ENCODE assay signal across 8 mouse cellular contexts in genomic region chr7:92964754-92965501, GRCm38 (mm10).
DNase-seq lines count a peak whose midpoint lies in the region; ATAC-seq and TF ChIP-seq lines count a peak whose summit lies in the region.

No protein-coding gene starts in this region.

- H3K9ac ChIP-seq in ES-E14 (ENCODE audit: insufficient read depth, low read depth, low read length, poor library complexity, severe bottlenecking): no peak overlapping the region

- H3K36me3 ChIP-seq in ES-E14 (ENCODE audit: control insufficient read depth, insufficient read depth, low read length, poor library complexity, severe bottlenecking): no peaks in the 10 kb centered on the region
- H3K36me3 ChIP-seq in thymus, adult 2 months (ENCODE audit: control insufficient read depth, insufficient read depth, low read length): no peaks in the 10 kb centered on the region

- TF ChIP-seq CTCF in thymus, adult 2 months (IDR thresholded peaks at IDR 0.05; ENCODE audit: borderline replicate concordance, control insufficient read depth, extremely low read depth, insufficient read depth, low read length, poor library complexity): no peak

- in situ Hi-C loops in ES-E14 (cut with MboI; ENCODE audit: low sequenced_read_pairs in 2 of 2, unreplicated experiment in 2 of 2): no loop called here

- no peak for TF ChIP-seq POLR2A in thymus, adult 2 months (IDR thresholded peaks at IDR 0.05; ENCODE audit: control insufficient read depth, extremely low read depth, insufficient read depth, low read length, poor library complexity)

- no peak overlapping the region for H3K27ac ChIP-seq in ES-E14 (ENCODE audit: insufficient read depth, low read depth, low read length, poor library complexity, severe bottlenecking)
- no peak overlapping the region for H3K27ac ChIP-seq in thymus, adult 2 months (ENCODE audit: control insufficient read depth, insufficient read depth, low read length)

- DNase-seq in layer of hippocampus, adult 9-11 months: peak; percentile 17
- no peak for DNase-seq in layer of hippocampus, postnatal 25 days (ENCODE audit: extremely low spot score in 1 of 2, low spot score in 1 of 2)
- peak; percentile 39 for DNase-seq in ES-E14 (ENCODE audit: low read depth, low spot score)
- peak; percentile 40 for DNase-seq in c-Kit-negative CD71-positive TER-119-positive erythroid progenitor cells, embryonic 14.5 days (ENCODE audit: low read depth, low spot score)
- peak; percentile 70 for DNase-seq in mesoderm, embryonic 11.5 days (ENCODE audit: low read depth, low spot score)
- DNase-seq in spleen, postnatal 10 days (ENCODE audit: low spot score in 2 of 2): no peak
- no peak for DNase-seq in thymus, adult 2 months

- WGBS in thymus, adult 2 months: 81% methylated on average over 3 of the region's 3 CpGs

- peak; percentile 42 to 81; a peak in 1 of 4 replicates for ATAC-seq in hematopoietic stem cell, adult 5-6 weeks (replicated peaks in 1 of 2; ENCODE audit: insufficient read depth in 1 of 2, low FRiP score in 2 of 2, low TSS enrichment in 1 of 2, low read depth in 1 of 2, poor library complexity in 2 of 2, severe bottlenecking in 2 of 2)

- H3K9me3 ChIP-seq in ES-E14 (ENCODE audit: control insufficient read depth, insufficient read depth, low read depth, low read length): no peaks in the 10 kb centered on the region

- H3K4me1 ChIP-seq in ES-E14 (ENCODE audit: control insufficient read depth in 2 of 2, insufficient read depth in 2 of 2, low read length in 2 of 2, poor library complexity in 1 of 2): no peaks in the 10 kb centered on the region
- no peaks in the 10 kb centered on the region for H3K4me1 ChIP-seq in thymus, adult 2 months (replicated peaks; ENCODE audit: control insufficient read depth, insufficient read depth, low read length)

- H3K4me3 ChIP-seq in ES-E14 (ENCODE audit: insufficient read depth in 1 of 2, low read depth in 1 of 2, low read length in 2 of 2, poor library complexity in 1 of 2, severe bottlenecking in 1 of 2): no peak overlapping the region
- no peak overlapping the region for H3K4me3 ChIP-seq in thymus, adult 2 months (ENCODE audit: control insufficient read depth, insufficient read depth, low read length)

- H3K27me3 ChIP-seq in thymus, adult 2 months (ENCODE audit: control insufficient read depth, insufficient read depth, low read length): no peaks in the 10 kb centered on the region

TF ChIP-seq in ES-E14, 5 proteins besides CTCF, POLR2A, EP300 and RAD21:
- TF ChIP-seq HCFC1 (IDR thresholded peaks at IDR 0.05; ENCODE audit: borderline replicate concordance, insufficient read depth, low read length) (no peak), ZNF384 (IDR thresholded peaks at IDR 0.05; ENCODE audit: low read depth, low read length) (no peak), ZC3H11A (IDR thresholded peaks at IDR 0.05; ENCODE audit: borderline replicate concordance, low read depth, low read length) (no peak), CHD2 (IDR thresholded peaks at IDR 0.05; ENCODE audit: low read depth, low read length) (no peak), MAFK (IDR thresholded peaks at IDR 0.05; ENCODE audit: insufficient read depth, low read depth, low read length) (no peak)

Comparison
In these comparisons a context has a peak if more than half of its experiments do, and no peak if none do; other contexts are left out.
1. DNase-seq: peak in layer of hippocampus, adult 9-11 months (single experiment), ES-E14 (single experiment), c-Kit-negative CD71-positive TER-119-positive erythroid progenitor cells, embryonic 14.5 days (single experiment) and mesoderm, embryonic 11.5 days (single experiment); none in layer of hippocampus, postnatal 25 days (0 of 2), spleen, postnatal 10 days (0 of 2) and thymus, adult 2 months (single experiment).